Mouse (Mus musculus) megakaryocyte, embryonic 14.5 days (primary cell): ENCODE data around the gene Il31ra.

Experiments
- FLI1 ChIP-seq: IDR thresholded peaks from 2 replicates; pipeline ENCODE4 v1.6.1; 2012; ENCODE audit warnings: low read length, inconsistent platforms, mixed read lengths
- GATA1 ChIP-seq: IDR thresholded peaks from 3 replicates; pipeline ENCODE4 v1.6.1; 2012; ENCODE audit warnings: mixed read lengths, low read length, inconsistent platforms, borderline replicate concordance

DNA sequence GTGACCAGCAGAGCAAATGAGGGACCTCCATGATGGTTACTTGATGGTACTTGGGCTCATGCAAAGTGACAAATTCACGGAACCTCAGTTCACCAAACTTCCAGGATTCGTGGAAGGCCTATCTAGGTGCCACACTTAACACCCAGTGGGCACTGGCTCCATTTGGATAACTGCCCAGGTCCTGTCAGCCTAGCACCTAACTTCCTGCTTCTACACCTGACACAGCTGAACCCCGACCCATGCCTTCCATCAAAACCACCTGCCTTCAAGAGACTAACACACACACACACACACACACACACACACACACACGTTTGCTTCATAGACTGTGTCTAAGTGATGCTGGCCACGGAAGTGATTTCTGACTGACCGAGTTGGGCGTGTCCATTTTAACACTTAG lies 82.3 kb downstream of the Il31ra start:
- TF ChIP-seq GATA1 = no peak
- TF ChIP-seq FLI1 = no peak
